In the genomic region with DNA sequence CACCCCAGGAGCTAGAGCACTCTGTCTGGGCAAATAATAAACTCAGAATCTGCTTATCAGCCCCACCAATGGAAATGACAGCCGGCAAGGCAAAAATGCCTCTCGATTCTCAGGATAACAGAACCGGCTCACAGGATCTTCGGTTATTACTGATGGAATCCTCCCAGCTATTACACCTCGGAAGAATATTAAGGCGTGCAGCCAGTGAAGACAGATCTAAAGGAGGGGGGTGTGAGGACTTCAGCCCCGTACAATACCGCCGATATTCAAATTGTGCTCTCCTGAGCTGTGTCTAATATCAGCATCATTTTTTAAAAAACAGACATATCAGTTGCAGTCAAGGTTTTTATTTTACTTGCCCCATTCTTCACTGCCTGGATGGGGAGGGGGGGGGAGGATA, we compare ENCODE assay signal across 27 mouse cellular contexts. TPM values are rescaled to one million over a fixed set of nuclear protein-coding genes. Genes with fewer than 3 reads are reported as not detected.
A peak's percentile ranks its signal among the peaks of the same experiment; 100 is the strongest.
DNase-seq lines count a peak whose midpoint lies in the region; ATAC-seq and TF ChIP-seq lines count a peak whose summit lies in the region.
"Had no signal": no experiment of that assay in that cellular context is flagged by ENCODE, and none has a peak within 500 bp of the region (broad histone marks: within the 10 kb centered on the region; RNA-seq: fewer than 3 reads in every experiment).

No protein-coding gene starts in this region.

- peak overlapping the region; percentile 27; the same call in 1 of the 2 replicates for H3K4me2 ChIP-seq in hindbrain, embryonic 13.5 days
- no peak overlapping the region for H3K4me2 ChIP-seq in hindbrain, embryonic 11.5 days (replicated peaks; ENCODE audit: low read depth, low read length)
- H3K4me2 ChIP-seq in midbrain, embryonic 16.5 days (ENCODE audit: low read length), result peak overlapping the region; percentile 46
- H3K4me2 ChIP-seq: heart, embryonic 15.5 days; liver, embryonic 11.5 days; midbrain, embryonic 12.5 days had no signal

- H3K27me3 ChIP-seq in hindbrain, embryonic 13.5 days, result no peaks in the 10 kb centered on the region
- H3K27me3 ChIP-seq in hindbrain, embryonic 11.5 days (ENCODE audit: control insufficient read depth, insufficient read depth, low read length), result no peaks in the 10 kb centered on the region; the same call in 1 of the 2 replicates
- H3K27me3 ChIP-seq in ES-Bruce4 (ENCODE audit: control insufficient read depth, insufficient read depth, low read length, poor library complexity, severe bottlenecking), result no peaks in the 10 kb centered on the region
- no peaks in the 10 kb centered on the region for H3K27me3 ChIP-seq in midbrain, embryonic 16.5 days (ENCODE audit: control insufficient read depth, insufficient read depth, low read depth, low read length)

- no peak overlapping the region for H3K4me3 ChIP-seq in hindbrain, embryonic 13.5 days
- H3K4me3 ChIP-seq in hindbrain, embryonic 11.5 days (ENCODE audit: low read depth, low read length), result no peak overlapping the region
- peak overlapping the region; percentile 18; the same call in 1 of the 2 replicates for H3K4me3 ChIP-seq in ES-Bruce4 (ENCODE audit: low read depth, low read length)
- peak overlapping the region; percentile 12 for H3K4me3 ChIP-seq in midbrain, embryonic 16.5 days (ENCODE audit: low read depth, low read length)
- H3K4me3 ChIP-seq: embryonic facial prominence, embryonic 10.5 days; forebrain, embryonic 10.5 days; heart, embryonic 15.5 days; left cerebral cortex, adult 2 months; midbrain, embryonic 12.5 days had no signal

- DNase-seq in hindbrain, embryonic 11.5 days (ENCODE audit: low spot score), result no peak
- DNase-seq in brain, embryonic 14.5 days (ENCODE audit: low read depth), result peak; percentile 35
- DNase-seq in cerebellum, adult 9-10 months, result no peak
- no peak for DNase-seq in frontal cortex, postnatal 10 days (ENCODE audit: low spot score in 2 of 2)
- no peak for DNase-seq in urinary bladder, adult 18-20 months (ENCODE audit: low spot score in 2 of 2)
- DNase-seq: adrenal gland, postnatal 25 days; cerebellum, adult 9-11 months; gastrocnemius, postnatal 36 days; heart, postnatal 36 days; kidney, adult 2 months; lung, adult 18-20 months; lung, postnatal 10 days; retina, postnatal 1 day; right cerebral cortex, postnatal 25 days; spleen, adult 18-20 months had no signal

- WGBS in hindbrain, embryonic 13.5 days, result 52% methylated on average over 9 of the region's 9 CpGs
- WGBS in hindbrain, embryonic 11.5 days, result 69% methylated on average over 9 of the region's 9 CpGs
- whole genome bisulfite sequencing in midbrain, embryonic 16.5 days, result 45% methylated on average over 9 of the region's 9 CpGs

- 0 out of 2 replicates have a peak, but pooled peaks have one; percentile 43 for ATAC-seq in hindbrain, embryonic 13.5 days (ENCODE audit: low FRiP score)
- no peak for ATAC-seq in hindbrain, embryonic 11.5 days (ENCODE audit: low FRiP score)
- peak; percentile 77 for ATAC-seq in midbrain, embryonic 16.5 days

- H3K9me3 ChIP-seq in hindbrain, embryonic 13.5 days, result no peaks in the 10 kb centered on the region
- no peaks in the 10 kb centered on the region for H3K9me3 ChIP-seq in hindbrain, embryonic 11.5 days (ENCODE audit: control insufficient read depth, low read length)
- H3K9me3 ChIP-seq in ES-Bruce4 (replicated peaks; ENCODE audit: control insufficient read depth, insufficient read depth, low read length, poor library complexity, severe bottlenecking), result no peaks in the 10 kb centered on the region
- no peaks in the 10 kb centered on the region for H3K9me3 ChIP-seq in midbrain, embryonic 16.5 days (replicated peaks; ENCODE audit: control insufficient read depth, low read length, poor library complexity, severe bottlenecking)
- H3K9me3 ChIP-seq: embryonic facial prominence, embryonic 10.5 days; forebrain, embryonic 10.5 days; heart, embryonic 15.5 days; midbrain, embryonic 12.5 days had no signal

- peak overlapping the region; percentile 67 for H3K27ac ChIP-seq in hindbrain, embryonic 13.5 days
- H3K27ac ChIP-seq in hindbrain, embryonic 11.5 days (ENCODE audit: low read depth, low read length), result no peak overlapping the region
- peak overlapping the region; percentile 97 for H3K27ac ChIP-seq in ES-Bruce4 (ENCODE audit: insufficient read depth, low read length)
- H3K27ac ChIP-seq in midbrain, embryonic 16.5 days (ENCODE audit: low read length), result peak overlapping the region; percentile 85
- H3K27ac ChIP-seq: embryonic facial prominence, embryonic 10.5 days; forebrain, embryonic 10.5 days; heart, embryonic 15.5 days; kidney, postnatal 0 days; left cerebral cortex, adult 2 months; midbrain, embryonic 12.5 days had no signal

- TF ChIP-seq CTCF in ES-Bruce4 (IDR thresholded peaks at IDR 0.05; ENCODE audit: low read depth, low read length), result no peak
- TF ChIP-seq CTCF in brain, embryonic 14.5 days (IDR thresholded peaks at IDR 0.05; ENCODE audit: borderline replicate concordance, extremely low read depth, insufficient read depth, insufficient read length), result no peak

- H3K4me1 ChIP-seq in hindbrain, embryonic 13.5 days (replicated peaks), result peaks cover 8% of the 10 kb centered on the region
- no peaks in the 10 kb centered on the region for H3K4me1 ChIP-seq in hindbrain, embryonic 11.5 days (replicated peaks; ENCODE audit: control insufficient read depth, insufficient read depth, low read length)
- peaks cover 2% of the 10 kb centered on the region for H3K4me1 ChIP-seq in ES-Bruce4 (ENCODE audit: control insufficient read depth, insufficient read depth, low read length)
- H3K4me1 ChIP-seq in midbrain, embryonic 16.5 days (ENCODE audit: control insufficient read depth, insufficient read depth, low read length), result peaks cover 7% of the 10 kb centered on the region
- H3K4me1 ChIP-seq: embryonic facial prominence, embryonic 10.5 days; heart, embryonic 15.5 days had no signal

- H3K9ac ChIP-seq in hindbrain, embryonic 13.5 days, result peak overlapping the region; percentile 60; the same call in 1 of the 2 replicates
- no peak overlapping the region for H3K9ac ChIP-seq in hindbrain, embryonic 11.5 days (ENCODE audit: low read depth, low read length)
- H3K9ac ChIP-seq in ES-Bruce4 (ENCODE audit: low read depth, poor library complexity, severe bottlenecking), result peak overlapping the region; percentile 17
- peak overlapping the region; percentile 56; the same call in 1 of the 2 replicates for H3K9ac ChIP-seq in midbrain, embryonic 16.5 days (ENCODE audit: low read depth, low read length)
- H3K9ac ChIP-seq: heart, embryonic 15.5 days; midbrain, embryonic 12.5 days had no signal

- TF ChIP-seq POLR2A in ES-Bruce4 (IDR thresholded peaks at IDR 0.05; ENCODE audit: insufficient read depth, low read length), result no peak
- no peak for TF ChIP-seq POLR2A in brain, embryonic 14.5 days (IDR thresholded peaks at IDR 0.05; ENCODE audit: borderline replicate concordance, extremely low read depth, insufficient read depth, insufficient read length, poor library complexity, severe bottlenecking)

- TF ChIP-seq EP300 in ES-Bruce4 (IDR thresholded peaks at IDR 0.05; ENCODE audit: insufficient read depth, low read depth, low read length), result no peak

- H3K36me3 ChIP-seq in hindbrain, embryonic 13.5 days, result no peaks in the 10 kb centered on the region
- no peaks in the 10 kb centered on the region for H3K36me3 ChIP-seq in hindbrain, embryonic 11.5 days (ENCODE audit: control insufficient read depth, insufficient read depth, low read length)
- H3K36me3 ChIP-seq in ES-Bruce4 (ENCODE audit: control insufficient read depth, insufficient read depth, low read length, poor library complexity, severe bottlenecking), result no peaks in the 10 kb centered on the region
- H3K36me3 ChIP-seq in midbrain, embryonic 16.5 days (ENCODE audit: control insufficient read depth, insufficient read depth, low read length), result no peaks in the 10 kb centered on the region
- H3K36me3 ChIP-seq: embryonic facial prominence, embryonic 10.5 days; forebrain, embryonic 10.5 days; heart, embryonic 15.5 days; midbrain, embryonic 12.5 days had no signal

RNA-seq across cellular contexts. Expression of gene Lmo2, which starts 34.4 kb away (rescaled TPM):
- 34.1 and 42.3 TPM in 2 replicates for polyA plus RNA-seq in hindbrain, embryonic 13.5 days (2015; fragmentation: Nextera tagmentation; extraction: Ambion mirVana)
- polyA plus RNA-seq in hindbrain, embryonic 11.5 days (2014; fragmentation: Nextera tagmentation; extraction: Ambion mirVana), result 21.3 and 23.9 TPM in 2 replicates
- 0.78 TPM in 1 of 2 replicates, not detected in the other for polyA plus RNA-seq in ES-Bruce4 (2011; ENCODE audit: insufficient read depth, insufficient read length, low read depth, missing spikeins)
- 35.6 and 38.3 TPM in 2 replicates for polyA plus RNA-seq in brain, embryonic 14.5 days (2012; rRNA removed)
- 25.5 and 29.0 TPM in 2 replicates for polyA plus RNA-seq in midbrain, embryonic 16.5 days (2015; fragmentation: Nextera tagmentation; extraction: Ambion mirVana)
- polyA plus RNA-seq: C2C12 had no signal

RNA-seq across cellular contexts. Expression of gene Fbxo3, which starts 35.4 kb away (rescaled TPM):
- 64.4 and 64.8 TPM in 2 replicates for polyA plus RNA-seq in hindbrain, embryonic 13.5 days (2015; fragmentation: Nextera tagmentation; extraction: Ambion mirVana)
- polyA plus RNA-seq in hindbrain, embryonic 11.5 days (2014; fragmentation: Nextera tagmentation; extraction: Ambion mirVana), result 59.9 and 61.4 TPM in 2 replicates
- polyA plus RNA-seq in ES-Bruce4 (2011; ENCODE audit: insufficient read depth, insufficient read length, low read depth, missing spikeins), result 36.5 and 41.1 TPM in 2 replicates
- 45.4 and 48.2 TPM in 2 replicates for polyA plus RNA-seq in brain, embryonic 14.5 days (2012; rRNA removed)
- 84.0 and 86.3 TPM in 2 replicates for polyA plus RNA-seq in midbrain, embryonic 16.5 days (2015; fragmentation: Nextera tagmentation; extraction: Ambion mirVana)

RNA-seq across cellular contexts. Expression of gene 4931422A03Rik, which starts 36.0 kb away (rescaled TPM):
- 2.1 and 2.6 TPM in 2 replicates for polyA plus RNA-seq in hindbrain, embryonic 13.5 days (2015; fragmentation: Nextera tagmentation; extraction: Ambion mirVana)
- 1.9 and 2.5 TPM in 2 replicates for polyA plus RNA-seq in hindbrain, embryonic 11.5 days (2014; fragmentation: Nextera tagmentation; extraction: Ambion mirVana)
- not detected in 2 replicates for polyA plus RNA-seq in ES-Bruce4 (2011; ENCODE audit: insufficient read depth, insufficient read length, low read depth, missing spikeins)
- polyA plus RNA-seq in brain, embryonic 14.5 days (2012; rRNA removed), result 0.08 TPM in 1 of 2 replicates, not detected in the other
- 2.3 and 2.9 TPM in 2 replicates for polyA plus RNA-seq in midbrain, embryonic 16.5 days (2015; fragmentation: Nextera tagmentation; extraction: Ambion mirVana)
- polyA plus RNA-seq: kidney, adult 2 months; large intestine, adult 2 months had no signal

Comparison
In these comparisons a context has a peak if more than half of its experiments do, and no peak if none do; other contexts are left out.
1. H3K4me3 ChIP-seq: peak in ES-Bruce4 (single experiment) and midbrain, embryonic 16.5 days (single experiment); none in hindbrain, embryonic 13.5 days (single experiment) and hindbrain, embryonic 11.5 days (single experiment).
2. RNA of gene Lmo2, which starts 34.4 kb away (polyA plus RNA-seq): 34.1 to 42.3 TPM in hindbrain, embryonic 13.5 days, 35.6 to 38.3 TPM in brain, embryonic 14.5 days, 25.5 to 29.0 TPM in midbrain, embryonic 16.5 days and 21.3 to 23.9 TPM in hindbrain, embryonic 11.5 days; 0.78 TPM in ES-Bruce4; every median in the first group is over 10 times any median in the second.